Mouse (Mus musculus) lung, postnatal 0 days (tissue): ENCODE measurements at regions not wholly inside any gene's neighbourhood (a gene's known extent, or its start where the extent isn't known, plus 50 kb on each side); places are given as distances from the start of the nearest gene placed in this dataset.

Source experiments
- CTCF ChIP-seq: IDR thresholded peaks from 2 replicates; pipeline ENCODE4 v1.5.1; 2016; ENCODE audit warnings: antibody characterized with exemption, mild to moderate bottlenecking
- EP300 ChIP-seq: IDR thresholded peaks from 2 replicates; pipeline ENCODE4 v1.6.1; 2016; ENCODE audit warnings: antibody characterized with exemption, mild to moderate bottlenecking, control low read depth

DNA sequence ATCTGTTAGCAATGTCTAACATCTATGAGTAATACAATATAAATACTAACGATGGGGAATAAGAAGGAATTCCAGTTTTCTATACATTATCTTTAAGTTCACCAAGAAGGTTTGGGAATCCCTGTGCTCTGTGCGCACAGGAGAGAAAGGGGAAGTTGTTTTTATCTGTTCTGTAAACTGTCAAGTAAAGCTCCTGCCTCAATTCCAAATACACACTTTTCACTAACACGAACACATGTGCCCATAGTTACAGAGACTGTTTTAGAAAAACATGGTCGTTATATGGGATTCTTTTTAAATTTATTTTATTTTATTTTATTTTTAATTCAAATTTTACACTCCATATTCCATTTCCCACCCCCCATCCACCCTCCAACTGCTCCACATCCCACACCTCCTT lies 50.8 kb upstream of the Mef2c start:
- no peak for TF ChIP-seq CTCF
- TF ChIP-seq EP300: no peak
